Mouse (Mus musculus): ENCODE results near the gene Gm10184. TPM values are rescaled to one million over a fixed set of nuclear protein-coding genes. Genes with fewer than 3 reads are reported as not detected.
"Not testable (repeated sequence)": the region's sequence is repeated elsewhere in the genome, so short reads cannot be mapped to it uniquely, and the experiment has no call there.

The Gm10184 gene
- 56.7 and 123 TPM in 2 replicates for polyA plus RNA-seq (2015; fragmentation: Nextera tagmentation; extraction: Ambion mirVana)

GRCm38 (mm10) chr17:89910349-89910748, at the start of gene Gm10184:
Gene Gm10184, minus strand, starts transcription at chr17:89910449.
- no peak for ATAC-seq (ENCODE audit: insufficient number of reproducible peaks, insufficient read depth, low FRiP score, low TSS enrichment, low read depth)
- no peaks in the 10 kb centered on the region for H3K4me1 ChIP-seq
- no peak within 1 kb of the TSS for H3K27ac ChIP-seq
- H3K9me3 ChIP-seq = no peaks in the 10 kb centered on the region
- WGBS = 92% methylated on average over 6 of the region's 6 CpGs
- no peak within 1 kb of the TSS for H3K9ac ChIP-seq
- no peaks in the 10 kb centered on the region for H3K36me3 ChIP-seq
- H3K27me3 ChIP-seq = no peaks in the 10 kb centered on the region
- no peak within 1 kb of the TSS for H3K4me2 ChIP-seq
- no peak within 1 kb of the TSS for H3K4me3 ChIP-seq

- ATAC-seq (ENCODE audit: insufficient number of reproducible peaks, insufficient read depth, low FRiP score, low TSS enrichment, low read depth) = no peak
- WGBS = 76% methylated on average over 2 of the region's 2 CpGs
- no peaks in the 10 kb centered on the region for H3K9me3 ChIP-seq
- no peak overlapping the region for H3K27ac ChIP-seq
- H3K4me2 ChIP-seq = no peak overlapping the region
- H3K4me3 ChIP-seq = no peak overlapping the region
- no peaks in the 10 kb centered on the region for H3K36me3 ChIP-seq
- no peaks in the 10 kb centered on the region for H3K27me3 ChIP-seq
- H3K9ac ChIP-seq = no peak overlapping the region
- no peaks in the 10 kb centered on the region for H3K4me1 ChIP-seq
Observed at GRCm38 (mm10) chr17:89933950-89934349, 23.7 kb upstream of the Gm10184 start.

GRCm38 (mm10) chr17:89907686-89908085, 2.6 kb downstream of the Gm10184 start:
- Histone ChIP-seq H3K27me3 (no peaks in the 10 kb centered on the region), H3K4me1 (no peaks in the 10 kb centered on the region), H3K36me3 (no peaks in the 10 kb centered on the region), H3K27ac (no peak overlapping the region), H3K9me3 (no peaks in the 10 kb centered on the region), H3K9ac (no peak overlapping the region), H3K4me3 (no peak overlapping the region), H3K4me2 (no peak overlapping the region)
- ATAC-seq (ENCODE audit: insufficient number of reproducible peaks, insufficient read depth, low FRiP score, low TSS enrichment, low read depth) = no peak

- H3K9me3 ChIP-seq; H3K4me2 ChIP-seq; H3K9ac ChIP-seq; H3K27me3 ChIP-seq; ATAC-seq (ENCODE audit: insufficient number of reproducible peaks, insufficient read depth, low FRiP score, low TSS enrichment, low read depth); H3K4me3 ChIP-seq; H3K4me1 ChIP-seq; H3K36me3 ChIP-seq; H3K27ac ChIP-seq: not testable (repeated sequence)
- WGBS = 88% methylated on average over 5 of the region's 5 CpGs
Observed at GRCm38 (mm10) chr17:89904701-89905100, 5.5 kb downstream of the Gm10184 start.

- H3K4me3 ChIP-seq = no peak overlapping the region
- no peak overlapping the region for H3K9ac ChIP-seq
- H3K9me3 ChIP-seq = no peaks in the 10 kb centered on the region
- H3K4me2 ChIP-seq = no peak overlapping the region
- H3K27ac ChIP-seq = no peak overlapping the region
- no peak for ATAC-seq (ENCODE audit: insufficient number of reproducible peaks, insufficient read depth, low FRiP score, low TSS enrichment, low read depth)
- H3K27me3 ChIP-seq = no peaks in the 10 kb centered on the region
- no peaks in the 10 kb centered on the region for H3K4me1 ChIP-seq
- H3K36me3 ChIP-seq = no peaks in the 10 kb centered on the region
- WGBS = 86% methylated on average over 1 of the region's 1 CpGs
Observed at GRCm38 (mm10) chr17:89902767-89903166, 7.5 kb downstream of the Gm10184 start.

- ATAC-seq (ENCODE audit: insufficient number of reproducible peaks, insufficient read depth, low FRiP score, low TSS enrichment, low read depth) = no peak
- no peaks in the 10 kb centered on the region for H3K27me3 ChIP-seq
- no peak overlapping the region for H3K4me2 ChIP-seq
- no peaks in the 10 kb centered on the region for H3K9me3 ChIP-seq
- no peak overlapping the region for H3K4me3 ChIP-seq
- H3K36me3 ChIP-seq = no peaks in the 10 kb centered on the region
- no peaks in the 10 kb centered on the region for H3K4me1 ChIP-seq
- H3K27ac ChIP-seq = no peak overlapping the region
- 52% methylated on average over 7 of the region's 7 CpGs for WGBS
- no peak overlapping the region for H3K9ac ChIP-seq
Observed at GRCm38 (mm10) chr17:89900610-89901009, 9.6 kb downstream of the Gm10184 start.

GRCm38 (mm10) chr17:89899813-89900212, 10.4 kb downstream of the Gm10184 start:
- H3K4me2 ChIP-seq = no peak overlapping the region
- ATAC-seq (ENCODE audit: insufficient number of reproducible peaks, insufficient read depth, low FRiP score, low TSS enrichment, low read depth) = no peak
- no peaks in the 10 kb centered on the region for H3K9me3 ChIP-seq
- H3K27me3 ChIP-seq = no peaks in the 10 kb centered on the region
- no peak overlapping the region for H3K9ac ChIP-seq
- H3K27ac ChIP-seq = no peak overlapping the region
- 67% methylated on average over 3 of the region's 3 CpGs for WGBS
- H3K4me3 ChIP-seq = no peak overlapping the region
- H3K36me3 ChIP-seq = no peaks in the 10 kb centered on the region
- no peaks in the 10 kb centered on the region for H3K4me1 ChIP-seq

- H3K9me3 ChIP-seq = no peaks in the 10 kb centered on the region
- ATAC-seq (ENCODE audit: insufficient number of reproducible peaks, insufficient read depth, low FRiP score, low TSS enrichment, low read depth) = no peak
- H3K9ac ChIP-seq = no peak overlapping the region
- H3K4me2 ChIP-seq = no peak overlapping the region
- 76% methylated on average over 3 of the region's 3 CpGs for WGBS
- H3K36me3 ChIP-seq = no peaks in the 10 kb centered on the region
- H3K27ac ChIP-seq = no peak overlapping the region
- H3K27me3 ChIP-seq = no peaks in the 10 kb centered on the region
- H3K4me3 ChIP-seq = no peak overlapping the region
- H3K4me1 ChIP-seq = no peaks in the 10 kb centered on the region
Observed at GRCm38 (mm10) chr17:89864996-89865395, 45.3 kb downstream of the Gm10184 start.
